Mouse (Mus musculus) mouse embryonic stem cell (cell line): ENCODE data around the gene Gm29554.
"Not testable (repeated sequence)": the region's sequence is repeated elsewhere in the genome, so short reads cannot be mapped to it uniquely, and the experiment has no call there.

Experiments used
- in situ Hi-C, 2 experiments: fragments of 300-500 bp; cut with MboI; formaldehyde crosslinking; loops; 1 replicate in 1 of 2; 3 replicates in 1 of 2; pipeline ENCODE4 v1.14.3; 2019 to 2020; ENCODE audit warnings: low sequenced_read_pairs in 2 of 2, low pct_unique_long_range_greater_than_20kb in 1 of 2, mixed read lengths in 1 of 2; ENCODE audit not compliant: unreplicated experiment in 1 of 2

Gene Gm29554

DNA sequence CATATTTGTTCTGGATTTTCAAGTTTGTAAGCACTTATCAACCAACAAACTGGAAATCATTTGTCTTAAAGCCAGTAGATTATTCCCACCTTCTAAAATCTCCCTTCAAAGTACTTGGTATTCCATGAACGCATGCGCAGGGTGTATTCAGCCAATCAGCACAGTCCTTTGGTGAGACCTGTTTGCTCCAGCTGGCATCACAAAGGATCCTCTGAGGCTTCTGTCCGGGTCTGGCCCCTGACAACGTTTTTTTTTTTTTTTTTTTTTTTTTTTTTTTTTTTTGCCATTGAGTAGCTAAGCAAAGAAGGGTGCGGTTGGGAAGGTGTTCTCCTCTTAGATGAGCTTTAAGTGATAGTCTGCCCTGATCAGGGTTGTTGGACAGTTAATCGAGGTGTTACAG, at the start of gene Gm29554:
Gene Gm29554, plus strand, starts transcription at position 301 of the 400 bp plus-strand sequence.
- in situ Hi-C loops, result not testable (repeated sequence)
